Mouse (Mus musculus) hindbrain, embryonic 16.5 days (tissue): ENCODE data around the gene Gtf3c2. TPM values are rescaled to one million over a fixed set of nuclear protein-coding genes. Genes with fewer than 3 reads are reported as not detected.

Source experiments
- ATAC-seq: fragments of 200-750 bp; cut with Nextera tagmentation; 2 replicates; pipeline ENCODE4 v1.8.0; 2017; ENCODE audit warnings: moderate TSS enrichment, moderate library complexity
- H3K27ac ChIP-seq: fragments of 300-500 bp; sonication (generic); 2 replicates; pipeline ENCODE4 v1.5.1; 2014; ENCODE audit warnings: low read depth, mild to moderate bottlenecking, control low read depth, low read length, moderate library complexity
- H3K27me3 ChIP-seq: fragments of 300-500 bp; sonication (generic); replicated peaks from 2 replicates; pipeline ENCODE4 v1.6.1; 2014; ENCODE audit warnings: low read length; ENCODE audit not compliant: control insufficient read depth, insufficient read depth
- H3K36me3 ChIP-seq: fragments of 300-500 bp; sonication (generic); 2 replicates; pipeline ENCODE4 v1.6.1; 2014; ENCODE audit warnings: mild to moderate bottlenecking, low read length, moderate library complexity, mixed read lengths; ENCODE audit not compliant: control insufficient read depth, insufficient read depth
- H3K4me1 ChIP-seq: fragments of 300-500 bp; sonication (generic); 2 replicates; pipeline ENCODE4 v1.6.1; 2014; ENCODE audit warnings: low read depth, low read length; ENCODE audit not compliant: control insufficient read depth, insufficient read depth
- H3K4me2 ChIP-seq: fragments of 300-500 bp; sonication (generic); 2 replicates; pipeline ENCODE4 v1.6.1; 2014; ENCODE audit warnings: mild to moderate bottlenecking, low read length, control low read depth, moderate library complexity
- H3K4me3 ChIP-seq: fragments of 300-500 bp; sonication (generic); 2 replicates; pipeline ENCODE4 v1.5.1; 2014; ENCODE audit warnings: mild to moderate bottlenecking, low read length, control low read depth, moderate library complexity
- H3K9ac ChIP-seq: fragments of 300-500 bp; sonication (generic); 2 replicates; pipeline ENCODE4 v1.6.1; 2014; ENCODE audit warnings: low read depth, mild to moderate bottlenecking, control low read depth, low read length, moderate library complexity
- H3K9me3 ChIP-seq: fragments of 300-500 bp; sonication (generic); 2 replicates; pipeline ENCODE4 v1.6.1; 2014; ENCODE audit warnings: mild to moderate bottlenecking, low read length, moderate library complexity; ENCODE audit not compliant: control insufficient read depth
- WGBS: fragments of 180-500 bp; shearing (Covaris S2); extraction: QIAGEN DNeasy Blood & Tissue Kit; methylation state at CpG from one replicate; pipeline ENCODE4 v1.1.7; 2014; 5-methylcytosine and 5-hydroxymethylcytosine counted together
- polyA plus RNA-seq: library from polyadenylated mRNA; unstranded; fragments of >200 nt; fragmentation: Nextera tagmentation; extraction: Ambion mirVana; gene quantifications from 2 replicates; pipeline ENCODE4 v1.2.1, GENCODE M21; 2015

Gtf3c2 gene
- polyA plus RNA-seq, 1 experiment from 2014 or later: 51.6 TPM

DNA sequence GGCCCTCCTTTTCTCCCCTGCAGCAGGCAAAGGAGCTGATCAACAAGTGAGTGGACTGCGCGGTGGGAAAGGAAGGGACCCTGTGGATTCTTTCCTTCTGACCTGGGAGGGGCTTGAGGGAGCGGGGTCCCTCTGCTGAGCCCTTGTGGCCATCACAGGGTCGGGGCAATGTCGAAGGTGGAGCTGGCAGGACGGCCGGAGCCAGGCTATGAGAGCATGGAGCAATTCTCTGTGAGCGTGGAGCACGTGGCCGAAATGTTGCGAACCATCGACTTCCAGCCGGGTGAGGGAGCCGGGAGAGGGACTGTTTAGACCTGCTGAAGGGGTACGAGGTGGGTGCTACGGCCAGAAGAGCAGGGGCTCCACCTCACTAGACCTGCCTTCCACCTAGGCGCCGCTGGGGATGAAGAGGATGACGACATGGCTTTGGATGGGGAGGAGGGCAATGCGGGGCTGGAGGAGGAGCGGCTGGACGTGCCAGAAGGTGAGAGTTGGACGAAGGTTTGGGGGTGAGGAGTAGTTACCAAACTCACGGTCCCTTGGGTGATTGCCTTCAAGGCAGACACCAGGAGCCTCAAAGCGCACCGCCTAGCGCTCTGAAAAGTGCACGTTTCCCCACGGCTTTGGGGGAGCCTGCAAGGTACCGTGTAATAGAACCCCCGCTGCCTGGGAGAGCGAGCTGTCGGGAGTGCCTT lies 43.1 kb downstream of the Gtf3c2 start:
- Histone ChIP-seq H3K4me2 (peak overlapping the region; percentile 58), H3K9ac (no peak overlapping the region), H3K27ac (no peak overlapping the region), H3K36me3 (no peaks in the 10 kb centered on the region), H3K27me3 (peaks cover 51% of the 10 kb centered on the region), H3K9me3 (no peaks in the 10 kb centered on the region), H3K4me3 (peak overlapping the region; percentile 35), H3K4me1 (peaks cover 16% of the 10 kb centered on the region)
- WGBS: 1% methylated on average over 33 of the region's 33 CpGs
- no peak for ATAC-seq

DNA sequence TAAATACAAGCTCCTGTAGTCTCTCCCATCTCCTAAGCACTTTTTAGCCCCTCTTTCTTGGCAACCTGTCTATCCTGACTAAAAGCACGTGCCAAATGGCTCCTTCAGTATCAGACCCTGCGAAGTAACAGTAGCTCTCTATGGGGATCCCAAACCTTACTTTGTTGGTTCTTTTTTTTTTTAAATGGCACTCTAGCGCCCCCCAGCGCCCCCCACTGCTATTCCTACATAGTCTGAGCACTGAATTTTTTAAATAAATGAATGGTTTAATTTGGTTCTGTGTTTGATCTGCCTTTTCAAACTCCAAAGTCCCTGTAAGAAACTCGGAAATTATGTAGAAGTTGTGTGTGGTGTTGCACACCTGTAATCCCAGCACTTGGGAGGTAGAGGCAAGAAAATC lies 53.9 kb downstream of the Gtf3c2 start:
- WGBS: 41% methylated on average over 5 of the region's 5 CpGs
- no peak overlapping the region for H3K4me3 ChIP-seq
- no peak overlapping the region for H3K4me2 ChIP-seq
- no peaks in the 10 kb centered on the region for H3K9me3 ChIP-seq
- no peak for ATAC-seq
- H3K27me3 ChIP-seq: peaks cover 2% of the 10 kb centered on the region; the same call in 1 of the 2 replicates
- no peak overlapping the region for H3K27ac ChIP-seq
- H3K36me3 ChIP-seq: no peaks in the 10 kb centered on the region
- H3K9ac ChIP-seq: no peak overlapping the region
- H3K4me1 ChIP-seq: no peaks in the 10 kb centered on the region

- WGBS: 39% methylated on average over 2 of the region's 2 CpGs
Measured at GRCm38 (mm10) chr5:31123481-31123880, 56.5 kb downstream of the Gtf3c2 start.

DNA sequence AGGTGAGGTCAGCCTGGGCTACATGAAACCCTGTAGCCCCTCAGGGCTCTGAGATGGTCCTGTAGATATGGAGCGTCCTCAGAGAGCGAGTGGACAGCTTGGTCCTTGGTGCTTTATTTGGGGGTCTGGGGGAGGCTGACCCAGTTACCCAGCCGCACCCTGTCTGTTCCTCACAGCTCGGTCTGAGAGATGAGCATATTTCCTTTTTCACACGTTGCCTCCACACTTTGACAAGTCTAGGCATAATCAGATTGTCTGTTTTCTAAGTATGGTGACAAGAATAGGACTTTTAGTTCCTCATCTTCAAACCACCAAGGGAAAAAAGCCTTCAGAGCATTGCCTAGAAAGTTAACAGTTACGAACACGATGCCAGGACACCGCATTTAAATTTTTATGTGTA lies 58.8 kb downstream of the Gtf3c2 start:
- no peak for ATAC-seq
- Histone ChIP-seq H3K27me3 (0 out of 2 replicates have a peak, but pooled peaks cover 2% of the 10 kb centered on the region), H3K4me2 (no peak overlapping the region), H3K4me1 (no peaks in the 10 kb centered on the region), H3K27ac (no peak overlapping the region), H3K36me3 (no peaks in the 10 kb centered on the region), H3K9ac (no peak overlapping the region), H3K4me3 (no peak overlapping the region), H3K9me3 (no peaks in the 10 kb centered on the region)
- 86% methylated on average over 8 of the region's 8 CpGs for WGBS

More at GRCm38 (mm10) chr5:31123481-31123880, 56.5 kb downstream of the Gtf3c2 start:
- no peaks in the 10 kb centered on the region for H3K4me1 ChIP-seq
- no peaks in the 10 kb centered on the region for H3K9me3 ChIP-seq
- H3K4me3 ChIP-seq: no peak overlapping the region
- no peak overlapping the region for H3K27ac ChIP-seq
- H3K27me3 ChIP-seq: no peaks in the 10 kb centered on the region
- H3K36me3 ChIP-seq: no peaks in the 10 kb centered on the region
- H3K9ac ChIP-seq: no peak overlapping the region
- H3K4me2 ChIP-seq: no peak overlapping the region
- no peak for ATAC-seq

GRCm38 (mm10) chr5:31116912-31117311 lies 63.0 kb downstream of the Gtf3c2 start:
- Histone ChIP-seq H3K27me3 (0 out of 2 replicates have a peak, but pooled peaks cover 2% of the 10 kb centered on the region), H3K36me3 (no peaks in the 10 kb centered on the region), H3K4me3 (no peak overlapping the region), H3K9ac (no peak overlapping the region), H3K27ac (no peak overlapping the region), H3K4me1 (no peaks in the 10 kb centered on the region), H3K9me3 (0 out of 2 replicates have a peak, but pooled peaks cover 2% of the 10 kb centered on the region), H3K4me2 (no peak overlapping the region)
- WGBS: 30% methylated on average over 10 of the region's 10 CpGs
- no peak for ATAC-seq

- Histone ChIP-seq H3K4me3 (no peak within 1 kb of the TSS), H3K4me1 (no peaks in the 10 kb centered on the region), H3K27me3 (0 out of 2 replicates have a peak, but pooled peaks cover 2% of the 10 kb centered on the region), H3K36me3 (no peaks in the 10 kb centered on the region), H3K9me3 (0 out of 2 replicates have a peak, but pooled peaks cover 2% of the 10 kb centered on the region), H3K4me2 (no peak within 1 kb of the TSS), H3K27ac (no peak within 1 kb of the TSS), H3K9ac (no peak within 1 kb of the TSS)
- no peak for ATAC-seq
- 51% methylated on average over 3 of the region's 3 CpGs for WGBS
Measured at GRCm38 (mm10) chr5:31116354-31116753, 63.6 kb downstream of the Gtf3c2 start, which contains the start of gene Trim54. Gene Trim54, plus strand, starts transcription at chr5:31116712.

DNA sequence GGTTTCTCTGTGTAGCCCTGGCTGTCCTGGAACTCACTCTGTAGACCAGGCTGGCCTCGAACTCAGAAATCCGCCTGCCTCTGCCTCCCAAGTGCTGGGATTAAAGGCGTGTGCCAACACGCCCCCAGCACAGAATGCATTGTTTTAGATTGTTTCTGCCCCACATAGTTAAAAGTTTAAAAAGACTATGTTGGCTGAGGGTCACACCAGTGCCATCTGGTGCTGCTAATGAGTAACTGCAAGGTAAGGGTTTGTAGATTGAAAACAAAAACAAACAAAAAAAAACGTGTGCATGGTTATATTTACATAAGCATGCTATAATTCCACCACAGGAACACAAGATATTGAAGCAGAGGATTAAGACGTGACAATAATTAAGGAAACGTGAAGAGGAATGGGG lies 69.2 kb downstream of the Gtf3c2 start:
- no peak overlapping the region for H3K4me3 ChIP-seq
- H3K4me2 ChIP-seq: no peak overlapping the region
- WGBS: 44% methylated on average over 7 of the region's 7 CpGs
- H3K27me3 ChIP-seq: no peaks in the 10 kb centered on the region
- 0 out of 2 replicates have a peak, but pooled peaks cover 2% of the 10 kb centered on the region for H3K9me3 ChIP-seq
- ATAC-seq: no peak
- H3K9ac ChIP-seq: no peak overlapping the region
- H3K36me3 ChIP-seq: no peaks in the 10 kb centered on the region
- no peak overlapping the region for H3K27ac ChIP-seq
- no peaks in the 10 kb centered on the region for H3K4me1 ChIP-seq

- no peak for ATAC-seq
- H3K4me3 ChIP-seq: no peak within 1 kb of the TSS
- no peak within 1 kb of the TSS for H3K4me2 ChIP-seq
- no peaks in the 10 kb centered on the region for H3K27me3 ChIP-seq
- 93% methylated on average over 18 of the region's 18 CpGs for WGBS
- no peak within 1 kb of the TSS for H3K27ac ChIP-seq
- no peak within 1 kb of the TSS for H3K9ac ChIP-seq
- H3K9me3 ChIP-seq: no peaks in the 10 kb centered on the region
- no peaks in the 10 kb centered on the region for H3K36me3 ChIP-seq
- H3K4me1 ChIP-seq: no peaks in the 10 kb centered on the region
Measured at GRCm38 (mm10) chr5:31108000-31108490, 71.9 kb downstream of the Gtf3c2 start, which contains the start of gene Slc30a3. Gene Slc30a3, minus strand, starts transcription at chr5:31108237.
